Mouse (Mus musculus): ENCODE results near the gene Prss50.

The Prss50 gene

DNA sequence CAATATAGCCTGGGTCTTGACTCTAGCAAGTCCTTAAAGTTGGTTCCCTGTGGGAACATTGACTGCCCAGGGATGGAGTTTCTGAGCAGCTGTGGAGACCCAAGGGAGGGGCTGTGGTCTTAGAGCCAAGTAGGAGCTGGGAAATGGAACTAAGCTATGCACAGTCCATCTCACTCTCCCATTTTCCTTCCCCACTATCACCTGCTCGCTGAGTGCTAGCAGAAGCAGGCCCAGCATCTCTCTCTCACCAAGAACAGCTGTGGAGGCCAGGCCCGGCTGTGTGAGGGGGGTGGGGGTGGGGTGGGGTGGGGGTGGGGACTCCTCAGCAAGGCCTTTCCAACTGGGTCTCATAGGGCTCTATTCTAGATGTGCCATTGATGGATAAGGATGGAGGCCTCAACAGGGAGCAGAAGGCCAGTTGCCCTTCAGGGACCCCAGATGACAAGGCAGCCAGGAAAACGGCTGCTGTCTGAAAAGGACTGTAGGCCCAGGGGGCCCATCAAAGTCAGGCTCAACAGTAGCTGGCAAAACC, 17.0 kb downstream of the Prss50 start:
- DNase-seq (ENCODE audit: low spot score), result no peak

DNA sequence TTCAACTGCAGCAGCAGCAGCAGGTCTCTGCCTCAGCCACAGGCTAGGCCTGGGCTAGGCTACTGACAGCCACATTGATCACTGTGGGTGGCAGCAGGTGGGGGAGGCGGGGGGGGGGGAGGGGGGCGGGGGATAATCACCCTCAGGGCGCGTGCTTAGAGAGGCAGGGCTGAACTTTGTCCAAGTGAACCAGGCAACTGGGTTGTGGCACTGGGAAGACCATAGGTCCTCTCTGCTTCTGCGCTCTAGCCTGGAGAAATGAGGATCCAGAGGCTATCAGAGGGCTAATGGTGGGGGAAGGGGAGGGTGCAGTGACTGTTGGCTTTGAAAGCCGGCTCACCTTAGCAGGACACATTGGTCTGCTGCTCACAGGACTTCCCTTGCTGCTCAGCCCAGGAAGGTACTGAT, 17.5 kb downstream of the Prss50 start:
- DNase-seq (ENCODE audit: low spot score), result no peak

DNA sequence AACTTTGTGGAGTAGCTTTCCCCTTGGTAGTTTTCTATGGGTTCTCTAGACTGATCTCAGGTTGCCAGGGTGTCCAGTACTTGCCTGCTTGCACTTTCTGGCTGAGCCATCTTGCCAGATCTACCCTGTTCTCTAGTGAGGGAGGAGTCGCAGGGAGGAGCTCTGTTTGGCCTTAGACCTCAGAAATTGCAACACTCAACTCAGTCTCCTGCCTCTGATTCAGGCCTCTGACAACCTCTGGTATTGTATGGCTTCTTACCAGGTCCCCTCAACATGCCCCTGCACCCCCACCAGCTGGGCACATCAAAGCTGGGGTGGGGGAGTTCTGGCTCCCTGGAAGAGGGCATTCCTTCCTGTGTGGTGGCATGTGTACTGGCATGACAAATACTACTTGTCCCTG, 19.6 kb downstream of the Prss50 start:
- no peak for DNase-seq (ENCODE audit: low spot score)

DNA sequence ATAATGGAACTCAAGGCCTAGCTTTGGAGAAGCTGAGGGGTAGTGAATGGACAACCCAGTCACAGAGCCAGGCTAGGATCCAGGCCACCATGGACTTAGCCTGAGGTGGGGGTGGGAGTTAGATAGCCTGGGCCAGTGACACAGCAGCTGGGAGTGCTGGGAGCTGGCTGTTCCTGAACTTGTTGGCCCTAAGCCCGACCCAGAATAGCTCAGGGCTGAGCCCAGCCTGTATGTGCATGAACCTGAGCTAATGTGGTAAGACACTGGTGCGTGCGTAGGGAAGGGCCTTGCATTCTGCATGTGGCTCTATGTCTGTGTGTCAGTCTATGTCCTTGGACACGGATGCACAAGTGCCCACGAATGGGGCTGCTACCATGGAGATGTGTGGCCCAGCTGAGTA, 20.1 kb downstream of the Prss50 start:
- no peak for DNase-seq (ENCODE audit: low spot score)

DNA sequence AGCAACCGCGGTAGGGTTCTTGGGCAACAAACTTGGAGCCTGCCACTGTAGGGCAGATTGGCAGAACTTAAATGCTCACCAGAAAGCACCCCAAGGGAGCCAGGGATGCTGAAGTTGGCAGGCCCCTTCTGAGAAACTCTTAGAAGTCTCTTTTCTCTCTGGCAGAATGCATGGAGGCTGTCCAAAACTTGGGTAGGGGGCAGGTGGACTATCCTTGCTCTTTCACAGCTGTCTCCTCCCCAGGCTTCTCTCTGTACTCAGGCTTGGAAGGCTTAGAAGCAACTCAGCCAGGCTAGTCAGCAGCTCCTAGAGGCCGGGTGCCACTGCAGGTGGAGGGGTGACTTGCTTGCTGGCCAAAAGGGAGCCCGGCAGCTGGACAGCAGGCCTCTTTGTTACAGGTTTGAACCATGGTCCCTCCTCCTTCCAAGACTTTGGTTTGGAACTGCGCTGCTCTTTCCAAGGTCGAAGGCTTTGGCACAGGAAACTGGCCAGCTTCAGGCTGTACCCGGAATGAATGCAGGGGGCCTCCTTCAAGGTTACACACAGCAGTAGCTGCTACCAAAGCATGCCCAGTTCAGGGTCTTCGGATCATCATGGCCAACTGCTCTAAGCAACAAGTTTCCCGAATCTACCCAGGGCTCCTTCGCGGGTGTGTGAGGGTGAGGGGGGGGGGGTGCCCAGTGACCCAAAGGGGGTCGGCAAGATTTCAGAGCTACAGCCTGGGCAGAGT, 21.6 kb downstream of the Prss50 start, which contains the start of gene Als2cl:
Gene Als2cl, plus strand, starts transcription at position 680 of the 730 bp plus-strand sequence.
- DNase-seq (ENCODE audit: low spot score), result no peak

DNA sequence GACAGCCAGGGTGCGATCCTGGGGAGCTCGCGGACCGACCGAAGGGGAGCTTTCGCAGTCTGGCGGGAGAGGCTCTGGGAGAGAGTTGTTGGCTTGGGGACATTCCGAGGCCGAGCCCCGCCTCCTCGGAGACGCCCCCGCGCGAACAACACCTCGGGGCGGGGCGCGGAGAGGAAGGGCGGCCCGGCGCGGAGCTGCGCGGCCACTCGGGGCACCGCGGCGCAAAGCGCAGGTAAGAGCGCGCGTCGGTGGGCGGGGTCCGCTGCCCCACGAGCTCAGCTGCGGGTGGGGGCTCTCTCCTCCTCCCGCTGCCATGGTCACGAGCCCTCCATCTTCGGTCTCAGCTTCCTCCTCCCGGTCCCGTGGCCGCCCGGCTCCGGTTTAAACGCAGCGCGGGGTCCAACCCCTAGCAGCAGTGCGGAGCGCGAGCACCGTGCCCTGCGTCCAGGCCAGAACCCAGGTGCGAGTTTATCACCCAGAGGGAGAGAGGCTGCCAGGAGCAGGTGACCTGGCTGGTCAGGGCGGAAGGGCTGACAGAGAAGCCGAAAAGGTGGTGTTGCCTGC, 22.3 kb downstream of the Prss50 start, which contains the start of gene Tmie:
Gene Tmie, minus strand, starts transcription at position 116 of the 564 bp plus-strand sequence.
- no peak for DNase-seq (ENCODE audit: low spot score)

DNA sequence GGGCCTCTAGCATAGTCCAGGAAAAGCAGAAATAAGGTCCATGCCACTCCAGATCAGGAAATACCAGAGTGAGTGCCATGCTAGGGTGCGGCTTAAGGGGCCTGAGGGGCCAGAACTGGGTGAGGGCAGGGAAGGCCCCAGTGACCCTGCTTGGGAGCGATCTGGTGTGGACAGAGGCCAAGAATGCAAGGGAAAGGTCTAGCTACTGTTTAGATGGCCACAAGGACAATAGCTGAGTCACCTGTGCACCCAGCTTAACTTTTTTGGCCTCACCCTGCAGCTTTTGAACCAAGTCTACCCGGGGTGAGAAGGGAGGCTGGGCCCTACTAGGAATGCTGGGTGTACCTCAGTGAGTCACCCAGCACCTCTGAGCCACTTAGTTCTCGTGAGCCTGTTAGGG, 23.0 kb downstream of the Prss50 start:
- no peak for DNase-seq (ENCODE audit: low spot score)

DNA sequence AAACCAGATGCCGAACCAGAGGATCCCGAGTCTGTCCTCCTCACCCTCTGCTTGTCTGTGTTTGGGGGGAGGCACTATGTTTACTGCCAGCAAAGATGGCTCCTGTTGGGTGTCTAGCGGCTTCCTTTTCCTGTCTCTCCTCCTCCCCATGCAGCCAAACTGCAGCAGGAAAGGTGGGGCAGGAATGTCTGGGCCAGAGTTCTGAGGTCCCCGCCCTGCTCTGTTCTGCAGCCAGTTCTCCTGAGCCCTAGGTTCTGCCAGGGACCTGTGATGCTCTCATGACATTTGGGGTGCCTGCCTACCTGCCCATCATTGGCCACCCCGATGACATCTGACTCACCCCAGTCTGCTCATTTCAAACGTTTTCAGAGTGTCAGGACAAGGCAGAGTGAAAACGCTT, 24.2 kb downstream of the Prss50 start:
- DNase-seq (ENCODE audit: low spot score), result no peak

DNA sequence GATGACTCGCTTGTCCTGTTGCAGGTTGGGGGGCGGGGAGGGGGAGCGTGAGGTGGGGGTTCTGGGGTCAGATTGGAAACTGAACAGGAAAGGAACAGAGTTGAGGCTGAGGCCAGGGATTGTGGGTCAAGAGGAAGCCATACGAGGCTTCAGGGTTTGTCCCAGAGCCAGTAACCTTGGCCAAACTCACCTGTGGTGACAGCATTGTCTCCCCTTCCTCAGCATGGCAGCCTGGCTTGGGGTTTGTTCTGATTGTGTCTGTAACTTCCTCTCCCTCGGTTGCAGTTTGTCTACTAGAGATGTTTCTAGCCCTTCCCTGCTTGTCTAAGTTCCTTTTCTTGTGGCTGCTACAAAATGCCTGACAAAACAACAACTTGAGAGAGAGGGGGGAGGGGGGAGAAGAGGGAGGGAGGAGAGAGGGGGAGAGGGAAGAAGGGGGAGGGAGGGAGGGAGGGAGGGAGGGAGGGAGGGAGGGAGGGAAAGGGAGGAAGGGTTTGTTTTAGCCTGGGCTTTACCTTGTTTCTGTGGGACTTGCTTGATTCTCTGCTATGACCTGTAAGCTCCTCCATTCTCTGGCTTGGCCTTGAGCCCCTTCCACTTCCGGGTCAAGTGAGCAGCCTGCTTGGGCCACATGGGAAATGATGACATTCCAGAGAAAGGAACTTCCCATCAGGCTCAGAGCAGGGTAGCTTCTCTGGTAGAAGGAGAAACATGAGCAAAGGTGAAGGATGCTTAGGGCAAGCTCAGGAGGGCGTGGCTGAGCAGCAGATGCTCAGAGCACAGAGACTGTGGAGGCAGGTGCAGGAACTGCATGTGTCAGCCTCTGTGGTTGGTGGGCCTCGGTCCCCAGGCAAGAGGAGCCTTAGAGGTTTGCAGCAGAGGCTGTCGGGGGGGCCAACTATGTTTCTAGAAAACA, 29.9 kb downstream of the Prss50 start:
- DNase-seq (ENCODE audit: low spot score), result no peak

DNA sequence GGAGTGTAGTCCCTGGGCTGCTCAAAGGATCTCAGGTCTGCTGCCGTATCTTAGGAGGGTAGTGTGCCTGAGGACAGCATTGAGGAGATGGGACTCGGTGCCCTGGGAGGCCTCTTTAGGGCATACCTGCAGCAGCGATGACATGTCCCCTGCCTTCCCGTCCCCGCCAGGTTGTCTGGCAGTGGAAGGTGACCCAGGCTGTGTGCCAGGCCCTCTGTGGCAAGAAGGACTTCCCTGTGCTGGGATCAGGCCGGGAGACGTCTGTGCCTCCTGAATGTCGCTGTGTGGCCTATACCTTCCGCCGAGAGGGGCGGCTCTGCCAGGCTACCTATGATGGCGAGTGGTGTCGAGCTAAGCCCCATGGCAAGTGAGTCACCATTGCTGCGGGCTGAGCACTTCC, 31.2 kb downstream of the Prss50 start:
- no peak for DNase-seq (ENCODE audit: low spot score)

DNA sequence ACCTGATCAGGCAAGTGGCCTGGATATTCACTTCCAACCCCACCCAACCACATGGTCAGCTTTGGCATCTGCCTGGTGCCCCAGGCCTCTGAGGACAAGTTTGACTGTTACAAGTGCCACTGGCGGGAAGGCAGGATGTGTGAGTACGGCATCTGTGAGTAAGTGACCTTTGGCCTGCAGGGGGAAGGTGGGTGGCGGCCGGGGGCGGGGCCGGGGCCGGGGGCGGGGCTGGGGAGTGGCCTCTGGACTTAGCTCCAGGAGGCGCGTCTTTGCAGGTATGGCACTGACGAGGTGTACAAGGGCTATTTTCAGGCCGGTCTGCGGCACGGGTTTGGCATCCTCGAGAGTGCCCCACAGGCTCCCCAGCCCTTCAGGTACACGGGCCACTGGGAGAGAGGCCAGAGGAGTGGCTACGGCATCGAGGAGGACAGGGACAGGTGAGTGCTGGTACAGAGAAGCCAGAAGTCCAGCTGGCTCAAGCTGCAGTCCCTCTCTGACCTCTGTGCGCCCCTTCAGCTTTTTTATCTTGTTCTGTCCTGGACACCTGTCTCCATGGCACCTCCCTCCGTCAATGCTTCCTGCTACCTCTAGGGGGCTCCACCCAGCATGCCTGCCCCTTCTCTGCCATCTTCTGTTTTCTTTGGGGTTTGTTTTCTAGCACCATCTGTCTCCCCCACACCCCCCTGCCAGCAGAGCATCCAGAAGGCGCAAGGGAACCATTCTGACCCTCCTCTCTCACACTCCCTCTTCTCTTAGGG, 32.4 kb downstream of the Prss50 start:
- DNase-seq (ENCODE audit: low spot score), result no peak

DNA sequence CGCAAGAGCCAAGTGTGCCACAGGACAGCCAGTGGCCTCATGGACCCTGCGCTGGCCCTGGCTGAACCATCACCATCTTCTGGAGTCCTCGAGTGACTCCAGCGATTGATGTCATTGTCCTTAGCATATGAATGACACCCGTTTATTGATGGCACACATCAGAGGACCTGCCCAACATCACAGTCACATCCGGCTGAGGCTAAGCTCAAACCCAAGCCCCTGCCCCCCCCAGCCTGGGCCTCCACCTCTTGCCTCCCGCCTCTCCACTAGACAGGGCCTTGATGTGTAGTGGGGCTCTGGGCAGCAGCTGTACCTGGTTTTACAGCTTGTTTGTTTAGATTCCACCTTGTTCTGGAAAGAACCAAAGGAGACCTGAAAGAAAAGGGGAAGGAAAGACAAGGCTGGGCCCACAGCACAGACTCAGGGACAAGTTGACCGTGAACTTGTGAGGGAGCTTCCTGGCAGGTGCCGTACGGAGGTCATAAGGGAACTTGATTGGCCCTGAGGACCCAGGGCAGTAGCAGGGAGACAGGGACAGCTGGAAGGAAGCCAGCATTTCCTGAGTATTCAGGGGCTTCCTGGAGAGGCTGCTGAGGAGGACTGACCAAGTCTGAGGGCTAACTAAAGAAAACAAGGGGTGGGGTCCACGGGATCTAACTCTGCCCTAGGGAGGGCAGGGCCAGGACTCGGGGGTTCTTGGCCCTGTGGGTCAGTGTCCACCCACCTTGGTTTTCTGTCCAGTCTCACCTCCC, 33.5 kb downstream of the Prss50 start:
- DNase-seq (ENCODE audit: low spot score), result no peak

DNA sequence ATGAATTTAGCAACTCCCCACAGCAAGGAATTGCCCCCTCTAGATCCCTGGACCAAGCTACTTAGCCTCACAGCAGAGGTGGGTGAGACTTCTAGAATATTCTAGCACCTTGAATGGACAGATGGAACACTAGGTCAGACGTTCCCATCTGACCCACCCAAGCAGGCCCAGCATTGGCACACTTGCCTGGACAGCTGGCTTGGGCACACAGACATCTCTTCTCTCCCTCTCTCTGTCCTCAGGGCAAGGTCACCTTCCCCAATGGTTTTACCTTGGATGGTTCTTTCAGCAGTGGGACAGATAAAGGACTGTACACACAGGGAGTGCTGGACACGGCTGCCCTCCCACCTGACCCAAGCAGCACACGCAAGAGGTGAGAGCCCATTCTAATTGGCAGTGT, 34.8 kb downstream of the Prss50 start:
- no peak for DNase-seq (ENCODE audit: low spot score)

DNA sequence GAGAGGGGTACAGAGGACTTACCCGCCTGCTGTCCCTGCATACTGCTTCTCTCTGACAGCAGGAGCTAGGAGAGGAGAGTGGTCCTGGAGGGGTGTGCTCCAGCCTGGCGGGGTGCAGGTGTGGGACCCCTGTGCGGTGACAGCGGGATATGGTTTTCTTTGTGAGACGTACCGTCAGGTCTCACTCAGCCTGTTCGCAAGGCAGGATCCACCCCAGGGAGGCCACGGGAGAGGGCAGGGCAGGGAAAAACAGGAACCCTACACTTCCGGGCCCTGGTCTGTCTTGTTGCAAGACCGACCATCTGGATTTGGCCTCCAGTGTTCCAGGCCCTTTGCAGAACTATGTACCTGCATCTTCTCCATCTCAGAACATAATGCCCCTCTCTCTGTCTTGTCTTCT, 35.7 kb downstream of the Prss50 start:
- DNase-seq (ENCODE audit: low spot score), result no peak

DNA sequence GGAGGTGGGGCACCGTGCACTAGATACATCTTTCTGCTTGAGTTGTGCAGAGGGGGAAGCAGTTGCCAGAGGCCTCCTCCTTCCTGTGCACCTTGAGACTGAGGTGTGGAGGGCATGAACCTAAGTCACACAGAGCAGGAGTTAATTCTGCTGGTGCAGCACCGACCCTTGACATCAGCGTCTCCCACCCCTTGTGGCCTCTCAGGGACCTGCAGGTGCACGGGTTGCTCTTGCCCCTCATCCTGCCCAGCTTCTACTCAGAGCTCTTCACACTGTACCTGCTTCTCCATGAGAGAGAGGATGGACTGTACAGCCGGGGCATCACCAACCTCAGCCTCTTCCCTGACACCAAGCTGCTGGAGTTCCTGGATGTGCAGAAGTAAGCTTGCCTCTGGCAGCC, 37.7 kb downstream of the Prss50 start:
- no peak for DNase-seq (ENCODE audit: low spot score)

DNA sequence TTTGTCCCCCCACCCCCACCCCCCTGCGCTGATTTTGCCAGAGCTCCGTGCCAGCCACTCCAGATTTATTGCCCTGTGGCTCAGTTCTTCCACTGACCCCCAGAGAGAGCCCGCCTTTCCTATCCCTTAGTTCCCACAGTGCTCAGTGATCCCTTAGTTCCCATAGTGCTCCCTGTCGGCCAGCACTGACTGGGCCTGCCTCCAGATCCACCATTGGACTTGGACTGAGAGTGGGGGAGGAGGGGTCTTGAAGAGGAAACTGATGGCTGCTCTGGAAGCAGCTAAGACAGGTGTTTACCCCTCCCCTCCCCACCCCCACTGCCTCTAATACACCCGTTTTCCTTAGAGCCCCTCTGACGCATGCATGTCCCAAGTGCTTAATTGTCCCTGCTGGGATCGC, 38.2 kb downstream of the Prss50 start:
- no peak for DNase-seq (ENCODE audit: low spot score)

DNA sequence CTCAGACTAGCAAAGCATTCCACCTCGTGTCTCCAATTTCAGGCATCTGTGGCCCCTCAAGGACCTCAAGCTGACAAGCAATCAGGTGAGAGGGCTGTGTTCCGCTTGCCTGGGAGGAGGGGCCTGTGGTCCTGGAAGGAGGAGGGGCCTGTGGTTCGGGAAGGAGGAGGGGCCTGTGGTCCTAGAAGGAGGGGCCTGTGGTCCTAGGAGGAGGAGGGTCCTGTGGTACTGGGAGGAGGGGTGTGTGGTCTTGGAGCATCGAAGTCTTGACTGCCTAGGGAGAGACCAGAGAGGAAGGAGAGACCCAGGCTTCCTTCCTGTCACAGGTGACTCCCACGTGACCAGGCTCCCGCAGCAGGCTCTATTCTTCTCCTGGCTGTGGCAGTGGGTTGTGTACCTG, 38.8 kb downstream of the Prss50 start:
- no peak for DNase-seq (ENCODE audit: low spot score)

DNA sequence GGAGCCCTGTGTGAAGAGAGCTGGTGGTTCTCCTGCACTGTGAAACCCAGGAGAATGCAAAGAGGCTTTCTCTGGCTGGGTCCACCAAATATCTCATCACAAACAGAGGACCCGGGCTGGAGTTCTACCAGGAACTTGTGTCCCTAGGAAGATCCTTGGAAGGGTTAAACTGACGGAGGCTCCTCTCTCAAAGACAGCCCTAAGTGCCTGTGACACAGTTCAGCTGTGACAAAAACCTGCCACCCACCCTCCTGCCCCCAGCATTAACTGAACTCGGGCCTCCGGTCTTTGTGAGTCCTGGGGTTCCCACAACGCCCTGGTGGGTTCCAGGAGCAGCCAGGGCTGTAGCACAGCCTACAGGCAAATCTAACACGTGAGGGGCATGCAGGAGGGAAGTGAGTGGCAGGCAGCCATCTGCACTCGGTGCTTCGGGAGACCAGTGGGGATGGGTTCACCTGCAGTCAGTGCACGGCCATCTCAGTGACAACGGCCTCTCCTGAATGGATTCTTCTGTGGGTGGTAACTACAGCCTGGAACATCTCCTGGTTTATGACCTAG, 41.8 kb downstream of the Prss50 start:
- no peak for DNase-seq (ENCODE audit: low spot score)

DNA sequence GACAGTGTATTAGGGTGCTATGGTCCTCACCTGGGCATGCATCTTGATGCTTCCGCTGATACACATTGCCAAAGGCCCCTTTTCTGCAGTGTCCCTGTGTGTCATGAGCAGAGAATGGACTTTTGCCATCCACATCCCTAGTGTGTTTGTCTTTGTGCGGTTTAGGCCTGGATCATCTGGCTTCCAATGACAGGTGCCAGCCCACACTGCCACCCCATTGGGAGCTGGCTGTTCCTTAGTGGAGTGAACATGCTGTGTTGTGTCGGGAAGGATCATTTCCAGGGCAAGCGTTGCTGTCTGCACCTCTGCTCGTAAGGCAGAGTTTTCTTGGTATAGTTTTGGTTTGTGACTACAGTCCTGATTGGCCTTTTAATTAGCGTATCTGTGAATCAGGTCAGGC, 43.4 kb downstream of the Prss50 start:
- no peak for DNase-seq (ENCODE audit: low spot score)

DNA sequence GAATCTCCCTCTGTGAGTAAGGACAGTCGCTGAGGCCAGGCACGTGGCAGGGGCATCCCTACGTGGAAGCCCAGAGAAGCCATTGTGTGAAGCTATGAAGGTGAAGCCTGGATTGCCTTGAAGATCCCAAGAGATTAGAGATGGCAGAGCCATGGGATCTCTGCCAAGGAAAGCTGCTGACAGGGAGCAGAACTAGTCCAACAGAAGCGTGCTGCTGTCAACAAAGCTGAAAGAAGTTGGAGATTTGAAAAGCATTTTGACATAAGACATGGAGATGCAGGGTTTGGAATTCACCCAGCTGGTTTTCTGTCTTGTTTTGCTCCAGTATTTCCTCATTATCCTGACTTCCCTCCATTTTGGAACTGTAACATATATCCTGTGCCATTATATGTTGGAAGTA, 44.5 kb downstream of the Prss50 start:
- DNase-seq (ENCODE audit: low spot score), result no peak
